Mouse (Mus musculus): ENCODE results near the gene Ndufa9.

- TF ChIP-seq POLR2A (IDR thresholded peaks at IDR 0.05; ENCODE audit: low read depth, low read length) (no peak), CTCF (IDR thresholded peaks at IDR 0.05; ENCODE audit: extremely low read depth, insufficient read length, insufficient replicate concordance, low read depth, low read length) (no peak)
These were observed 57.4 kb downstream of the Ndufa9 start for GRCm38 (mm10) chr6:126791488-126791887.

Measured in small intestine, adult 2 months (tissue).